16 mouse cellular contexts compared by ENCODE assay signal in genomic region chr2:90570216-90570615, GRCm38 (mm10). TPM values are rescaled to one million over a fixed set of nuclear protein-coding genes. Genes with fewer than 3 reads are reported as not detected.
DNase-seq lines count a peak whose midpoint lies in the region; ATAC-seq lines count a peak whose summit lies in the region.
"Had no signal": no experiment of that assay in that cellular context is flagged by ENCODE, and none has a peak within 500 bp of the region (broad histone marks: within the 10 kb centered on the region; RNA-seq: fewer than 3 reads in every experiment).

No protein-coding gene starts in this region.

- H3K27ac ChIP-seq in heart, embryonic 10.5 days = no peak overlapping the region
- H3K27ac ChIP-seq in liver, embryonic 16.5 days (ENCODE audit: low read length) = peak overlapping the region; percentile 12; the same call in 1 of the 2 replicates
- H3K27ac ChIP-seq in liver, embryonic 12.5 days = no peak overlapping the region
- H3K27ac ChIP-seq: embryonic facial prominence, embryonic 13.5 days; forebrain, embryonic 13.5 days; hindbrain, embryonic 15.5 days; stomach, embryonic 15.5 days had no signal

- H3K27me3 ChIP-seq in heart, embryonic 10.5 days (ENCODE audit: insufficient read depth, poor library complexity, severe bottlenecking) = no peaks in the 10 kb centered on the region
- no peaks in the 10 kb centered on the region for H3K27me3 ChIP-seq in liver, embryonic 16.5 days (ENCODE audit: control insufficient read depth, insufficient read depth, low read depth, low read length)
- no peaks in the 10 kb centered on the region for H3K27me3 ChIP-seq in liver, embryonic 12.5 days (replicated peaks)
- H3K27me3 ChIP-seq: embryonic facial prominence, embryonic 13.5 days; forebrain, embryonic 13.5 days; hindbrain, embryonic 15.5 days; stomach, embryonic 15.5 days had no signal

- no peaks in the 10 kb centered on the region for H3K36me3 ChIP-seq in heart, embryonic 10.5 days
- no peaks in the 10 kb centered on the region for H3K36me3 ChIP-seq in liver, embryonic 16.5 days (ENCODE audit: control insufficient read depth, insufficient read depth)
- H3K36me3 ChIP-seq in liver, embryonic 12.5 days = no peaks in the 10 kb centered on the region
- H3K36me3 ChIP-seq: embryonic facial prominence, embryonic 13.5 days; hindbrain, embryonic 15.5 days; stomach, embryonic 15.5 days had no signal

- no peak for ATAC-seq in liver, embryonic 16.5 days (ENCODE audit: low read depth)
- ATAC-seq in liver, embryonic 12.5 days = no peak
- 0 out of 2 replicates have a peak, but pooled peaks have one; percentile 13 for ATAC-seq in common myeloid progenitor, adult 5-6 weeks (replicated peaks; ENCODE audit: low read depth, poor library complexity, severe bottlenecking)
- ATAC-seq: forebrain, embryonic 13.5 days had no signal

- no peaks in the 10 kb centered on the region for H3K9me3 ChIP-seq in heart, embryonic 10.5 days
- H3K9me3 ChIP-seq in liver, embryonic 16.5 days (replicated peaks; ENCODE audit: control insufficient read depth, low read length) = no peaks in the 10 kb centered on the region
- no peaks in the 10 kb centered on the region for H3K9me3 ChIP-seq in liver, embryonic 12.5 days (replicated peaks)
- H3K9me3 ChIP-seq: embryonic facial prominence, embryonic 13.5 days; forebrain, embryonic 13.5 days; hindbrain, embryonic 15.5 days; stomach, embryonic 15.5 days had no signal

- H3K4me3 ChIP-seq in heart, embryonic 10.5 days = no peak overlapping the region
- no peak overlapping the region for H3K4me3 ChIP-seq in liver, embryonic 16.5 days (ENCODE audit: low read depth, low read length)
- no peak overlapping the region for H3K4me3 ChIP-seq in liver, embryonic 12.5 days
- H3K4me3 ChIP-seq: embryonic facial prominence, embryonic 13.5 days; forebrain, embryonic 13.5 days; hindbrain, embryonic 15.5 days; stomach, embryonic 15.5 days had no signal

- WGBS in heart, embryonic 10.5 days = 72% methylated on average over 10 of the region's 10 CpGs
- 57% methylated on average over 10 of the region's 10 CpGs for WGBS in liver, embryonic 16.5 days (ENCODE audit: insufficient replicate concordance)
- WGBS in liver, embryonic 12.5 days (ENCODE audit: insufficient replicate concordance) = 61% methylated on average over 10 of the region's 10 CpGs

- H3K4me2 ChIP-seq in liver, embryonic 16.5 days (ENCODE audit: low read depth, low read length) = no peak overlapping the region
- H3K4me2 ChIP-seq in liver, embryonic 12.5 days = no peak overlapping the region
- H3K4me2 ChIP-seq: embryonic facial prominence, embryonic 13.5 days; forebrain, embryonic 13.5 days; hindbrain, embryonic 15.5 days; stomach, embryonic 15.5 days had no signal

- H3K4me1 ChIP-seq in heart, embryonic 10.5 days = peaks cover 19% of the 10 kb centered on the region
- peaks cover 41% of the 10 kb centered on the region for H3K4me1 ChIP-seq in liver, embryonic 16.5 days (ENCODE audit: control insufficient read depth, low read depth, low read length)
- peaks cover 78% of the 10 kb centered on the region for H3K4me1 ChIP-seq in liver, embryonic 12.5 days

- intact Hi-C loops in heart, postnatal 36 days (cut with DNase I) = no loop called here
- intact Hi-C loops in gastrocnemius, postnatal 14 days (cut with DNase I; ENCODE audit: low total_unique reads) = no loop called here

- no peak overlapping the region for H3K9ac ChIP-seq in liver, embryonic 16.5 days (ENCODE audit: low read depth, low read length)
- no peak overlapping the region for H3K9ac ChIP-seq in liver, embryonic 12.5 days
- H3K9ac ChIP-seq: embryonic facial prominence, embryonic 13.5 days; forebrain, embryonic 13.5 days; hindbrain, embryonic 15.5 days; stomach, embryonic 15.5 days had no signal

- peak; percentile 67 for DNase-seq in heart, embryonic 10.5 days (ENCODE audit: low spot score)
- no peak for DNase-seq in heart, postnatal 36 days
- peak; percentile 50 to 75 for DNase-seq in thymus, postnatal 36 days
- DNase-seq in gastrocnemius, postnatal 14 days = no peak
- DNase-seq in yolk sac, embryonic 10.5 days (ENCODE audit: low spot score) = no peak
- DNase-seq: kidney, postnatal 10 days; layer of hippocampus, postnatal 36 days; liver; right cerebral cortex, postnatal 25 days had no signal

RNA-seq across cellular contexts. Expression of gene Ptprj, which starts 10.2 kb away (rescaled TPM):
- polyA plus RNA-seq in heart, embryonic 10.5 days (2016; fragmentation: Nextera tagmentation; extraction: Ambion mirVana) = 1.1 and 2.4 TPM in 2 replicates
- 10 to 100 TPM in 1 of 2 experiments, 1 to 10 TPM in 1; 8.3 to 10.5 TPM for total RNA-seq in heart, postnatal 36 days (2021)
- 2.1 and 2.2 TPM in 2 replicates for polyA plus RNA-seq in liver, embryonic 16.5 days (2015; fragmentation: Nextera tagmentation; extraction: Ambion mirVana)
- polyA plus RNA-seq in liver, embryonic 12.5 days (2016; fragmentation: Nextera tagmentation; extraction: Ambion mirVana) = 3.0 and 3.7 TPM in 2 replicates
- total RNA-seq in common myeloid progenitor, adult 5-6 weeks (2017) = 19.4 and 22.7 TPM in 2 replicates
- total RNA-seq in gastrocnemius, postnatal 14 days (2021) = 1 to 10 TPM; 6.5 to 6.6 TPM

Comparison
In these comparisons a context has a peak if more than half of its experiments do, and no peak if none do; other contexts are left out.
1. DNase-seq: peak in heart, embryonic 10.5 days (single experiment) and thymus, postnatal 36 days (2 of 2); none in heart, postnatal 36 days (0 of 2), gastrocnemius, postnatal 14 days (single experiment) and yolk sac, embryonic 10.5 days (single experiment).